Mouse (Mus musculus) forebrain, embryonic 11.5 days (tissue): ENCODE results near the gene Supt7l. TPM values are rescaled to one million over a fixed set of nuclear protein-coding genes. Genes with fewer than 3 reads are reported as not detected.

Source experiments
- ATAC-seq: fragments of 200-750 bp; cut with Nextera tagmentation; replicated peaks from 2 replicates; pipeline ENCODE4 v1.8.0; 2017; ENCODE audit warnings: moderate TSS enrichment; ENCODE audit not compliant: low FRiP score
- DNase-seq: peaks from one replicate; pipeline ENCODE4 v3.0.0-alpha.2; 2017; ENCODE audit warnings: low spot score
- H3K27ac ChIP-seq: fragments of 300-500 bp; sonication (generic); 2 replicates; pipeline ENCODE4 v1.5.1; 2014; ENCODE audit warnings: low read depth, low read length
- H3K27me3 ChIP-seq: fragments of 300-500 bp; sonication (generic); 2 replicates; pipeline ENCODE4 v1.6.1; 2014; ENCODE audit warnings: mild to moderate bottlenecking, low read length, mixed read lengths; ENCODE audit not compliant: control insufficient read depth, insufficient read depth
- H3K36me3 ChIP-seq: fragments of 300-500 bp; sonication (generic); 2 replicates; pipeline ENCODE4 v1.6.1; 2014; ENCODE audit warnings: mild to moderate bottlenecking, low read length, moderate library complexity, mixed read lengths; ENCODE audit not compliant: control insufficient read depth, insufficient read depth
- H3K4me1 ChIP-seq: fragments of 300-500 bp; sonication (generic); replicated peaks from 2 replicates; pipeline ENCODE4 v1.6.1; 2014; ENCODE audit warnings: low read length, mixed read lengths; ENCODE audit not compliant: control insufficient read depth, insufficient read depth
- H3K4me2 ChIP-seq: fragments of 300-500 bp; sonication (generic); 2 replicates; pipeline ENCODE4 v1.6.1; 2014; ENCODE audit warnings: low read depth, mild to moderate bottlenecking, low read length, moderate library complexity, mixed read lengths; ENCODE audit not compliant: severe bottlenecking
- H3K4me3 ChIP-seq: fragments of 300-500 bp; sonication (generic); 2 replicates; pipeline ENCODE4 v1.5.1; 2014; ENCODE audit warnings: low read depth, low read length
- H3K9ac ChIP-seq: fragments of 300-500 bp; sonication (generic); 2 replicates; pipeline ENCODE4 v1.6.1; 2014; ENCODE audit warnings: low read length
- H3K9me3 ChIP-seq: fragments of 300-500 bp; sonication (generic); 2 replicates; pipeline ENCODE4 v1.6.1; 2016; ENCODE audit warnings: low read length, mixed read lengths; ENCODE audit not compliant: control insufficient read depth
- WGBS: fragments of 180-500 bp; shearing (Covaris S2); extraction: QIAGEN DNeasy Blood & Tissue Kit; methylation state at CpG from one replicate; pipeline ENCODE4 v1.1.7; 2014; 5-methylcytosine and 5-hydroxymethylcytosine counted together
- polyA plus RNA-seq: library from polyadenylated mRNA; unstranded; fragments of >200 nt; fragmentation: Nextera tagmentation; extraction: Ambion mirVana; gene quantifications from 2 replicates; pipeline ENCODE4 v1.2.1, GENCODE M21; 2014

Supt7l gene
- polyA plus RNA-seq, 1 experiment from 2014 or later = 27.2 TPM

DNA sequence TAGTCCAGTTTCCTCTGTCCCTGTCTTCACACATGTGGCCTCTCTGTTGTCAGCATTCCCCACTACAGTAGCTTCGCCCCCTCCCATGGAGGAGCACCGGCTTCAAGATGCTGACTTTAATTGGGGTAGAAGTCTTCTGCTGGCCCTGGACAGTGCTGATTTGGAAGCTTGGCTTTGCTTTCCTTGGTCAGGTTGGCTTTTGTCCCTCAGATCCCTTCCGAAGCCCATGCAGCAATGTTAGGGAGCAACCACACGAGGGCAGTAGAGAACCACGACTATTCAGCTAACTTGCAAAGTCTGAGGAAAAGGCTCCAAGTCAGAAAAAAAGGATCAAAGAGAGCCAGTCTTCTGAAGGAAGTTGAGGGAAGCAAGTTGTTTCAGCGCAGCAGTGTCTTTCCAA lies 35.9 kb upstream of the Supt7l start:
- Histone ChIP-seq H3K36me3 (no peaks in the 10 kb centered on the region), H3K4me1 (no peaks in the 10 kb centered on the region), H3K4me3 (no peak overlapping the region), H3K9ac (no peak overlapping the region), H3K4me2 (no peak overlapping the region), H3K27ac (no peak overlapping the region), H3K27me3 (no peaks in the 10 kb centered on the region), H3K9me3 (no peaks in the 10 kb centered on the region)
- ATAC-seq (no peak), DNase-seq (peak; percentile 85)
- 13% methylated on average over 6 of the region's 6 CpGs for WGBS

DNA sequence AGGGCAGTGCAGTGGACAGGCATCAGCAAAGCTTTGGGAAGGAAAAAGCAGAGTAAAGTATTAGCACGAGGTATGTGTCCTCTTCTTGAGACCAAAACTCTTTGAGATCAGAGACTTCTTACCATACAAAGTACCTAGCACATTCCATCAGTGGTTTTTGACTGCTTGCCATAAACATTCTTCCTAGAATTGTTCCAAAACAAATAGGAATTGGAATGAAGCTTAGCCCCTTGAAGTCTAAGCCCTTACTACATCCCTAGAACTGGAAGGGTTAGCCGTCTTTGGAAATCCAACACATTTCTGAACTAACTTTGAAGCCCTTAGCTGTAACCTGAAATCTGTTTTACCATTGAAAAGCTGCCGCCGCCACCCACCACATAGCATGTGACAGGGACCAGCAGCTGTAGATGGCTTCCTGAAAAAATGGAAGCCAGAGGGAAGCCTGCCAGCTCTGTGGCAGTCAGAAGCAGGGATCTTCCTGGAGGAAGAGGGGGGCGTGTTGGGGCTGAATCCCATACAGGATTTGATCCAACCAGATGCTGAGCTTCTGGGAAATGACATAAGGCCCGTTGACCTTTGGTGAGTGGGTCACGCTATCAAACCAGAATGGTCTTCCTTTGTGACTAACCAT lies 34.5 kb upstream of the Supt7l start:
- no peak overlapping the region for H3K4me2 ChIP-seq
- H3K27me3 ChIP-seq = no peaks in the 10 kb centered on the region
- H3K36me3 ChIP-seq = no peaks in the 10 kb centered on the region
- no peaks in the 10 kb centered on the region for H3K9me3 ChIP-seq
- H3K4me1 ChIP-seq = no peaks in the 10 kb centered on the region
- 89% methylated on average over 7 of the region's 7 CpGs for WGBS
- ATAC-seq (no peak), DNase-seq (no peak)
- H3K9ac ChIP-seq = no peak overlapping the region
- H3K4me3 ChIP-seq = no peak overlapping the region
- H3K27ac ChIP-seq = no peak overlapping the region

DNA sequence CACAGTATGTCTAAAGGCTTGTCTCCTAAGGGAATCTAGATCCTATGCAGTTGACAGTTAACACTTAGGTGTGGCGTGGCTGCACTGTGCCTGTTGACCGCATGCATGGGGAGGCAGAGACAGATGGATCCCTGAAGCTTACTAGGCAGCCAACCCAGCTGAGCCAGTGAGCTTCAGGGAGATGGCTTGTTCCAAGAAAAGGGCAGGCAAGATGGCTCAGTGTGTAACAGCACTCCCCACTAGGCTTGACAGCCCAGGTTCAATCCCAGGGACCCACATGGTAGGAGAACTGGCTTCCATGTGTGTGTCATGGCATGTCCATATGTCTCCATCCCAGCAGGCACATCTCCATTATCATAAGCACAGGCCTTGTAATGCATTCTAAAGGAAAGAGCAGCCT lies 32.7 kb upstream of the Supt7l start:
- WGBS = 96% methylated on average over 2 of the region's 2 CpGs
- no peaks in the 10 kb centered on the region for H3K36me3 ChIP-seq

DNA sequence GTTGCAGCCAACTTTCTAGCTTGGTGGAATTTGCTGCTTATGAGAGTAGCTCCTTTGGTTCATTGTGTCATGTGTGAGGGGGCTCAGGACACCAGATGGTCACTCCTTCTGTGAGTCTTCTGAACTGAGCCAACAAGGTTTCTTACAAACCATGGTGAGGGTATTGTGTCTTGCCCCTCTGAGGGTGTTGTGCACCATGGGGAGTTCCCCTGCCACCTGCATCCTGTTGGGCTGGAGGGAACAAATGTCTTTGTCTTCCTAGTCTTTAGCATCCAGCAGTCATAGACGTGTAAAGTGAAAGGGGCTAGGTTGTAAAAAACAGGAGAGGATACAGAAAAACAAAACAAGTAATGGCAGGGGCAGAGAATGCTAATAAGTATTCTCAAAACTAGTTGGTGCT lies 31.8 kb upstream of the Supt7l start:
- DNase-seq (no peak), ATAC-seq (no peak)
- Histone ChIP-seq H3K4me1 (no peaks in the 10 kb centered on the region), H3K27me3 (no peaks in the 10 kb centered on the region), H3K4me3 (no peak overlapping the region), H3K9me3 (no peaks in the 10 kb centered on the region), H3K36me3 (no peaks in the 10 kb centered on the region; the same call in 1 of the 2 replicates), H3K9ac (no peak overlapping the region), H3K4me2 (no peak overlapping the region), H3K27ac (no peak overlapping the region)
- WGBS = 41% methylated on average over 1 of the region's 1 CpGs

More for the DNA sequence above, 32.7 kb upstream of the Supt7l start:
- ATAC-seq (no peak), DNase-seq (no peak)
- Histone ChIP-seq H3K9ac (no peak overlapping the region), H3K9me3 (no peaks in the 10 kb centered on the region), H3K27me3 (no peaks in the 10 kb centered on the region), H3K4me3 (no peak overlapping the region), H3K4me1 (no peaks in the 10 kb centered on the region), H3K27ac (no peak overlapping the region), H3K4me2 (no peak overlapping the region)

DNA sequence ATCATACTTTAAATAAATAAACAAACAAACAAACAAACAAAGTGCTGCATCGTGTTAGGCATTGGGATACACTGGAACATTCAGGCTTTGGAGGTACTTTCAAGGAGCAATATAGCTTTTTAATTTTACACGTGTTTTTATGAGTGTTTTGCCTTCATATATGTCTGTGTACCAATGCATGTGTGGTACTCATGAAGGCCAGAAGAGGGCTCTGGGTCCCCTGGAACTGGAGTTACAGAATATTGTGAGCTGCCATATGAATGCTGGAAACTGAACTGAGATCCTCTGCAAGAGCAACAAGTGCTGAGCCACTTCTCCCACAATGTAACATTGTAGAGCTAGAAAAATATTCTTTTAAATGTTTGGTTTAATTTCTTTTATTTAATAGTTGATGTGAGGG lies 7.6 kb upstream of the Supt7l start:
- Histone ChIP-seq H3K4me2 (no peak overlapping the region), H3K27ac (no peak overlapping the region), H3K9ac (no peak overlapping the region), H3K4me3 (no peak overlapping the region), H3K4me1 (no peaks in the 10 kb centered on the region), H3K9me3 (no peaks in the 10 kb centered on the region), H3K36me3 (peaks cover 5% of the 10 kb centered on the region; the same call in 1 of the 2 replicates), H3K27me3 (no peaks in the 10 kb centered on the region)
- WGBS = 92% methylated on average over 2 of the region's 2 CpGs
- no peak for DNase-seq
- no peak for ATAC-seq

DNA sequence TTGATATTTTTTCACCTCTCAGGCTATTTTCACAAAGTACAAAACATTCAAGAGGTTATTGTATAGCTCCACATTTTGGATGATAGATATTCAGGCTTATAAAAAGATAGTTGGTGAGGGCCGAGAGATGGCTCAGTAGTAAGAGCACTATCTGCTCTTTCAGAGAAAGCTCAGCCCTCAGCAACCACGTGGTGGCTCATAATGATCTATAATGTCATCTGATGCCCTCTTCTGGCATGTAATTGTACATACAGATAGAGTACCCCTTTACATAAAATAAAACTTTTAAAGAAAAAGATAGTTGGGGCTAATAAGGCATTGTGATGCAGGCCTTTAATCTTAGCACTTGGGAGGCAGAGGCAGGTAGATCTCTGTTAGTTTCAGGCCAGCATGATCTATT lies 953 bp upstream of the Supt7l start:
- Histone ChIP-seq H3K36me3 (no peaks in the 10 kb centered on the region; the same call in 1 of the 2 replicates), H3K9ac (no peak overlapping the region), H3K27me3 (no peaks in the 10 kb centered on the region), H3K27ac (no peak overlapping the region), H3K4me1 (no peaks in the 10 kb centered on the region; the same call in 1 of the 2 replicates), H3K4me2 (no peak overlapping the region), H3K4me3 (no peak overlapping the region), H3K9me3 (no peaks in the 10 kb centered on the region)
- no peak for ATAC-seq
- DNase-seq = no peak
- 58% methylated on average over 2 of the region's 2 CpGs for WGBS

DNA sequence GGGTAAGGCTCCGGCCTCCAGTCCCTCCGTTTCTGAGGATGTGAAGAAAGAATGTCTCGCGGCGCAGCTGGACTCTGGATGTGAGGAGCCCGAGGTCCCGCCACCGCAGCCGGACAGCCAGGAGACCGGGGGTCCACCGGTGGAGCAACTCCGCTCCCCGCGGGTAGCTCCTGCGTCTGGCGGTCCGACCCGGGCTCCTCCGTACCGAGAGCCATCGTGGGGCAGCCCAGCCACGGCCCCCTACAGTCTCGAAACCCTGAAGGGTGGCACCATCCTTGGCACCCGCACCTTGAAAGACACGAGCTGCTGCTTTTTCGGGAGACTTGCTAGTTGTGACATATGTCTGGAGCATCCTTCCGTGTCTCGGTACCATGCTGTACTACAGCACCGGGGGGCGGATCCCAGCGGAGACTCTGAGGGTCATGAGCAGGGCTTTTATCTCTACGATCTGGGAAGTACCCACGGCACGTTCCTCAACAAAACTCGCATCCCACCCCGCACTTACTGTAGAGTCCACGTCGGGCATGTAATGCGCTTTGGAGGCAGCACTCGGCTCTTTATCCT lies 408 bp downstream of the Supt7l start:
- H3K4me3 ChIP-seq = peak overlapping the region; percentile 89
- no peaks in the 10 kb centered on the region; the same call in 1 of the 2 replicates for H3K4me1 ChIP-seq
- 4% methylated on average over 40 of the region's 40 CpGs for WGBS
- H3K9me3 ChIP-seq = no peaks in the 10 kb centered on the region
- DNase-seq (no peak), ATAC-seq (no peak)
- no peak overlapping the region for H3K27ac ChIP-seq
- H3K36me3 ChIP-seq = no peaks in the 10 kb centered on the region; the same call in 1 of the 2 replicates
- peak overlapping the region; percentile 84 for H3K4me2 ChIP-seq
- H3K9ac ChIP-seq = peak overlapping the region; percentile 85
- no peaks in the 10 kb centered on the region for H3K27me3 ChIP-seq

DNA sequence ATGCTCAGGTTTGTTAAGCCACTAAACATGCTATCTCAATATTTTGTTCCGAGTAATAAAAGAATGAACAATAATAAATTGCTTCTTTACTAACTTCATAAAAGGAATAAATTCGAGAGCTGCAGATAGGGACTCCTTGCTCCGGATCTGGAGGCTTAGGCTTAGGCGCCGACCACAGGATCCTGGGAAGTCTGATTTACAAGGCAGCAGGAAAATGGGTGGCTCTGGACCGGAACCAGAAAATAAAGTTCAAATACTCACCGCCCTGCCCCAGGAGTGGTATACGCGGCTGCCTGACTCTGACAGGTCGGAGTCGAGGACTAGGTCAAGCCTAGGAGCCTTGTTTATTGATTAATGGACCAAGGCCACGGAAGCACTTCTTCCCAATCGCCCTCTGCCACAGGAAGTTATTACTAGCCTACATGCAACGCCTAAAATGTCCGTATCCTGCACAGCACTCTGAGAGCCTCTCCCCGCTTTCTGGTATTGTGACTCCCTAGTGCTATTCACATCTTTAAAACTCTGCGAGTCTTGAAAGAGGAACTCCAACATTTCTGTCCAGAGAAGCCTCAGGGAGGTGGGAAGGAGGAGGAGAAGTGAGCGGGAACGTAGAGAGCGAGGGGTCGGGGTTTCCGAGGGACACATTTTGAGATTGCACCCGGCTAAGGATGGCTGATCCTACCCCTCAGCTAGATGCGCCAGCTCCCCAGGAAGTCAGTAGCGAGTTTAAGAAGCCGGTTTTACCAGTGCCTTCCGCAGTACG lies 1.1 kb downstream of the Supt7l start, which contains the start of gene Slc4a1ap:
Gene Slc4a1ap (plus strand): TSS at position 642 of the 763 bp plus-strand sequence.
- ATAC-seq = peak; percentile 73

More for the DNA sequence above, 1.1 kb downstream of the Supt7l start, which contains the start of gene Slc4a1ap:
- Histone ChIP-seq H3K9me3 (no peaks in the 10 kb centered on the region), H3K27ac (no peak within 1 kb of the TSS), H3K4me3 (peak within 1 kb of the TSS; percentile 89), H3K36me3 (no peaks in the 10 kb centered on the region; the same call in 1 of the 2 replicates), H3K27me3 (no peaks in the 10 kb centered on the region), H3K9ac (peak within 1 kb of the TSS; percentile 85), H3K4me1 (no peaks in the 10 kb centered on the region; the same call in 1 of the 2 replicates), H3K4me2 (peak within 1 kb of the TSS; percentile 84)
- WGBS = 1% methylated on average over 28 of the region's 28 CpGs
- DNase-seq = peak; percentile 85
